Mouse (Mus musculus): ENCODE data around the gene Gm28308. TPM values are rescaled to one million over a fixed set of nuclear protein-coding genes. Genes with fewer than 3 reads are reported as not detected.

The Gm28308 gene
- polyA plus RNA-seq, 1 experiment: 0.78 TPM

DNA sequence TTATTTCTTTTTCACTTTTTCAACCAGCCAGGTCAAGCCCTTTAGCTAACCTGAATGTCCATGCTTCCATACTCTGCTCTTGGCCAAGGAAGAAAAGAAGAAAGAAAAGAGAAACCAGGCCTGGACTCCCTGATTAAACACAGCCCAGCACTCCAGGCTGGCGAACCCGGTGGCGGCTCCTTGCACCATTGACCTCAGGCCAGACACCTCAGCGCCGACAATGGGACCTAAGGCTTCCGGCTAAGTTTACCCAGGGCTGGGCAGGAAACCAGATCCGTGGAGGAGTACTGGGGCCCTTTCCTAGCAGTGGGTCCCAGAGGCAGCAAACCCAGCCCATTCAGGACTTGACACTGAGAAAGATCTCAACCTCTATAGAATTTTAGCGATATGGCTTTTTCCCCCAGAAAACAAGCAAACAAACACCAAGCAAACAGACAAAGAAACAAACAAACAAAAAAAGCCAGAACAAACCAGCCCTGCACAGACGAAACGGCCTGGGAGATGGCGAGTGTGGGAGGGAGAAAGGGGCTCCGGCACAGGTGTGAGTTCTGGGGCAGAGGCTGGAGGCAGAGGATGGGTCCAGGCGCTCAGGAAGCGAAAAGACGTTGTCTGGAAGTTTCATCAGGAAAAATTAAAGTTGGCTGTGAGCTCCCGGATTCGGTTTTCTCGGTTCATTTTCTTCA lies 18.9 kb upstream of the Gm28308 start:
- TF ChIP-seq POLR2A (IDR thresholded peaks at IDR 0.05; ENCODE audit: low read depth, low read length): no peak
- TF ChIP-seq CTCF (conservative IDR thresholded peaks at IDR 0.05; ENCODE audit: insufficient read depth, insufficient read length, low read depth, low read length): no peak
- DNase-seq: peak; percentile 85
- Histone ChIP-seq H3K27me3 (replicated peaks; ENCODE audit: control insufficient read depth, insufficient read depth, low read length) (no peaks in the 10 kb centered on the region), H3K4me1 (ENCODE audit: control insufficient read depth, insufficient read depth, low read length) (peaks cover 20% of the 10 kb centered on the region), H3K4me3 (ENCODE audit: insufficient read depth, low read depth, low read length) (peak overlapping the region; percentile 71), H3K36me3 (ENCODE audit: control insufficient read depth, insufficient read depth, low read length) (no peaks in the 10 kb centered on the region), H3K27ac (ENCODE audit: insufficient read depth, low read depth, low read length) (peak overlapping the region; percentile 90)
- WGBS: 2% methylated on average over 18 of the region's 18 CpGs

DNA sequence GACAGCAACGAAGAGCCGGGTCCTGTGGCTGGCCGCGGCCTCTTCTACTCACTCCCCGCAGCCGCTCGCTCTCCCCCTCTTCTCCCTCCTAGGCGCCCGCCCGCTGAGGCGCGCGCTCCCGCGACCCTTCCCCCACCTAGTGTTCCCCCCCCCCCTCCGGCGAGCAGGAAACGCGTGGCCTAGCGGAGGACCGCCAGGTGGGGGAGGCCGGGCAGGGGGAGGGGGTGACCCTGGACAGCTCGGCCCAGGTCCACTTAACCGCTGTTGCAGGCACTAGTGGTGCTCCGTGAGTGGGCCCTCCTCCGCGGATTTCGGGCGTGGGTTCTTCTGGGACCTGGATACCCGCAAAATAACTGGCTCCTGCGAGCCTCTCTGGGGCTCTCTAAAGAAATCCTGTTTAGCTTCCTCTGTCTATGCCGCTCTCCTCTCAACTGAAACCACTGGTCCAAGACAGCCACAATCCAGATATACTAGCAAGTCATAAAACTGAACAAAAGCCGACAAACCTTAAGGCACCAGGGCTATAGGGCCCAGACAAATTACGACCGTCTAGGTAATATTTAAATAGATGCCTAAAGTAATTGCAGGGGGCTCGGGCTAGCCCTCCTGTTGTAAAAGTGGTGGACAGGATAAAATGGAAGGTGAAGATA lies 17.5 kb upstream of the Gm28308 start, which contains the start of gene Hoxa9:
Gene Hoxa9 (minus strand): TSS at position 574 of the 650 bp plus-strand sequence.
- Histone ChIP-seq H3K4me3 (ENCODE audit: insufficient read depth, low read depth, low read length) (peak within 1 kb of the TSS; percentile 84), H3K27ac (ENCODE audit: insufficient read depth, low read depth, low read length) (peak within 1 kb of the TSS; percentile 98), H3K4me1 (ENCODE audit: control insufficient read depth, insufficient read depth, low read length) (peaks cover 6% of the 10 kb centered on the region), H3K36me3 (ENCODE audit: control insufficient read depth, insufficient read depth, low read length) (no peaks in the 10 kb centered on the region), H3K27me3 (replicated peaks; ENCODE audit: control insufficient read depth, insufficient read depth, low read length) (no peaks in the 10 kb centered on the region)
- DNase-seq: peak; percentile 79
- TF ChIP-seq POLR2A (IDR thresholded peaks at IDR 0.05; ENCODE audit: low read depth, low read length): no peak
- TF ChIP-seq CTCF (conservative IDR thresholded peaks at IDR 0.05; ENCODE audit: insufficient read depth, insufficient read length, low read depth, low read length): no peak
- WGBS: 8% methylated on average over 20 of the region's 36 CpGs

DNA sequence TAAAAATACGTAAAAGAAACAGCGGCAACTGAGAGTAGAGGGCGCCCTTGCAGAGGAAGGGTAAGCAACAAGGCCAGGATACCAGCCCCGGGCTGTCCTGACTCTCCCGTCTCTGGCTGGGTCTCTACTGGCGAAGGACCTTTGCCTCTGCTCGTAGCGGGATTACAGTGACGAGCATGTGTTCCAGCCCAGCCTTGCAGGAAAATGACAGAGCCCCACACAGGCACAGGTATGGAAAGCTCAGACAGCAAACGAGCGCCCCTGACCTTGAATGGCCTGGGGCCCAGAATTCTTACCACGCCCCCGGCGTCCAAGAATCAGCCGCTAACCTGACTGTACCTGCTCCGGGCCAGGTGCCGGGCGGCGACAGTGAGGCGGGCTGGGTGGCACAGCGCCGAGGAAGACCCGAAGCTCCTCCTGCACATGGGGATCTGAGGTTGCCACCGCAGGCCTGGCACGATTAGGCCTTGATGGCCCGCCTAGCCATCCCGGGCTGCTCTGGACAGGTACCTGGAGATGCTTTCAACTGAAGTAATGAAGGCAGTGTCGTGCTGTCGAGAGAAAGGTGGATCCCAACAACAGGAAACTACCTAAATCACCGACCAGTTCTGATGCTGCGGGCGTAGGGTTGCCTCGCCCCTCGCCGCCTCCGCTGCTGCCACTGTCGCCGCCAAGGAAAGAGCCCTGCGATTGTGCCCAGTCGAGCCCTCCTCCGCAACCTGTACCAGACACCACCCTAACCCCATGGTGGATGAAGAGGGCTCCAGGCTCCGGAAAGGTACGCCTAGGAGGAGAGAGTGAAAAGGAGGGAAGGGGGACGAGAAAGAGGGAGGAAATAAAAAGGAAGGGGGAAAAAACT lies 16.6 kb upstream of the Gm28308 start:
- no peaks in the 10 kb centered on the region for H3K27me3 ChIP-seq (replicated peaks; ENCODE audit: control insufficient read depth, insufficient read depth, low read length)
- 2% methylated on average over 43 of the region's 44 CpGs for WGBS
- peak; percentile 93 for DNase-seq
- H3K36me3 ChIP-seq (ENCODE audit: control insufficient read depth, insufficient read depth, low read length): no peaks in the 10 kb centered on the region
- H3K4me1 ChIP-seq (ENCODE audit: control insufficient read depth, insufficient read depth, low read length): no peaks in the 10 kb centered on the region
- peak overlapping the region; percentile 98 for H3K27ac ChIP-seq (ENCODE audit: insufficient read depth, low read depth, low read length)
- peak; percentile 49 for TF ChIP-seq POLR2A (IDR thresholded peaks at IDR 0.05; ENCODE audit: low read depth, low read length)
- no peak for TF ChIP-seq CTCF (conservative IDR thresholded peaks at IDR 0.05; ENCODE audit: insufficient read depth, insufficient read length, low read depth, low read length)
- H3K4me3 ChIP-seq (ENCODE audit: insufficient read depth, low read depth, low read length): peak overlapping the region; percentile 84

DNA sequence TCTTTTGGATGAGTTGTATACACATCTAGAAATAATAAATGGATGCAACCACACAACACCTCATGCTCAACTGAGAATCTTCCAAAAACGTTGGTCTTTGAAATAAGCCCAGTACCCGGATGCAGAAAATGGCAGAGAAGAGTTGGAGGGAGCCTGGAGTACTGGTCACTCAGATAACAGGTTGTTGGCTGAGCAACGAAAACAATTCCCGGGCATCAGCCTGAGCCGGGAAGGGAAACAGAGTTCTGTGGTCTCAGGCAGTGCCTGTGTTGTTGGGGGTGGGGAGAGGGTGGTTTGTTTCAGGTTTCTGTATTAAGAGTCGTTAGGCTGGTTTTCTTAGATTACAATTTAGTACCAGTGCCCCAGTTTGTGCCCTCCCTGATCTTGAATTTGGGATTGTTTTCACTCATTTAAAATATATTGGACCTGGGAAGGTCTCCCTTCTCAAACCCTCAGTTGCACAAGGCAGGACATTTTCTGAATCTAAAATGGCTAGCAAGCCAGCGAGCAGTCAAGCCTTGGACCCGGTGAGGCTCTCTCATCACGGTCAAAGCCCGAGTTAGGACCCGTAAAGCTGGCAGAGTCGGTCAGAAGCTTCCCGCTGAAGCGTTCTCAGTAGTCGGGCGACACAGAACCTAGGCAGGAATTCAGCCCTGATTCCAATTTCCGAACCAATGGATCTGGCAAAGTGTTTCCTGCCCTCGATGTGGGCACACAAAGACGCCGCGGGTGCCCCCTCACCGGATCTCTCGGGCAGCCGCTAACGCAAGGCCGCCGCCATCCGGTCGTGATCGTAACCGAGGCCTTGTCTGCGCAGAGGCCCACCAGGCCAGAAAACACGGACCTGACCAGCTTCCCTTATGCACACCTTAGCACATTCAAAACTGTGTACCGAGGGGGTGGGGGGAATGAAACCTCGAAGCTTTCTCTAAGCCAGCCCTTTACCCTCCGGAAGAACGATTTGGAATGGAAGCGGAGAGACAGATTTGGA lies 15.6 kb upstream of the Gm28308 start:
- Histone ChIP-seq H3K4me3 (ENCODE audit: insufficient read depth, low read depth, low read length) (peak overlapping the region; percentile 84), H3K27me3 (replicated peaks; ENCODE audit: control insufficient read depth, insufficient read depth, low read length) (no peaks in the 10 kb centered on the region), H3K36me3 (ENCODE audit: control insufficient read depth, insufficient read depth, low read length) (no peaks in the 10 kb centered on the region; the same call in 1 of the 2 replicates), H3K27ac (ENCODE audit: insufficient read depth, low read depth, low read length) (peak overlapping the region; percentile 98), H3K4me1 (ENCODE audit: control insufficient read depth, insufficient read depth, low read length) (no peaks in the 10 kb centered on the region)
- 2% methylated on average over 38 of the region's 38 CpGs for WGBS
- no peak for TF ChIP-seq CTCF (conservative IDR thresholded peaks at IDR 0.05; ENCODE audit: insufficient read depth, insufficient read length, low read depth, low read length)
- no peak for TF ChIP-seq POLR2A (IDR thresholded peaks at IDR 0.05; ENCODE audit: low read depth, low read length)
- peak; percentile 78 for DNase-seq

DNA sequence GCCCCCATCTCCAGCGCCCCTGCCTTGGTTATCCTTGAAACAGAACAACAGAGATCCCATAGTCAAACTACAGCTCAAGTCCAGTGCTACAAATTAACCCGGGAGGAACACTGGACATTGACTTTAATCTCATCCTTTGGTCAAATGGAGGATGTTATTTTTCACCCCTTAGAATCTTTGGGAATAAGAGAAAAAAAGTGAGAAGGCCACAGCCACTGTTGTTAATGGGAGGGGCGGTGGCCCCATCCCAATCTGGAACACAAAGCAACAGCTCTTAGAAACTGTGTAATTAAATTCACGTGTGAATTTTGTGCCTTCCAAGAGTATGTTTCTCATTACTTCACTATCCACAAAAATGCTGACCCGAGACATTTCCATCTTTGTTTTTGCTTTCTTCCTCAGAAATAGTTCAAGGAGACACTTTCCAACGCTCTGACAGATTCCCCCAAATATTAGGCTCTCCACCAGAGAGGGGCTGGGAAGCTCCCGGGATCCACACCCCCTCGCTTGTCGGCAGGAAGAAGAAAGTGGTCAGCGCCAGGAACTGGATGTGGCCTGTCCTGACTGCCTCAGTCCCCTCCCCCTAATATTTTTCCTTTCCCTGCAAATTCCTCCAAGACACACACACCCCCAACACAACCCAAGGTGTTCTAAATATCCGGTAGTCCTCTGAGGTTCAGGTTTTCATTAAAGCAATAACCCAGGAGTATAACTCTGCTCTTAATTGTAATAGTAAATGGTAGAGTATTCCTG lies 14.5 kb upstream of the Gm28308 start:
- peak; percentile 73 for DNase-seq
- TF ChIP-seq CTCF (conservative IDR thresholded peaks at IDR 0.05; ENCODE audit: insufficient read depth, insufficient read length, low read depth, low read length) (no peak), POLR2A (IDR thresholded peaks at IDR 0.05; ENCODE audit: low read depth, low read length) (no peak)
- no peaks in the 10 kb centered on the region; the same call in 1 of the 2 replicates for H3K36me3 ChIP-seq (ENCODE audit: control insufficient read depth, insufficient read depth, low read length)
- H3K4me1 ChIP-seq (ENCODE audit: control insufficient read depth, insufficient read depth, low read length): no peaks in the 10 kb centered on the region
- peak overlapping the region; percentile 95 for H3K27ac ChIP-seq (ENCODE audit: insufficient read depth, low read depth, low read length)
- 9% methylated on average over 11 of the region's 11 CpGs for WGBS
- no peak overlapping the region for H3K4me3 ChIP-seq (ENCODE audit: insufficient read depth, low read depth, low read length)
- H3K27me3 ChIP-seq (replicated peaks; ENCODE audit: control insufficient read depth, insufficient read depth, low read length): no peaks in the 10 kb centered on the region

Data from kidney, adult 2 months (tissue).